Mouse (Mus musculus) gastrocnemius, adult 2 months (tissue): ENCODE measurements around the gene Wdr20. TPM values are rescaled to one million over a fixed set of nuclear protein-coding genes. Genes with fewer than 3 reads are reported as not detected.
"Not testable (repeated sequence)": the region's sequence is repeated elsewhere in the genome, so short reads cannot be mapped to it uniquely, and the experiment has no call there.

Source experiments
- DNase-seq: peaks from one replicate; pipeline ENCODE4 v3.0.0; 2022
- H3K27ac ChIP-seq: fragments of 200-600 bp; 2 replicates; pipeline ENCODE4 v1.8.1; 2022; ENCODE audit warnings: mild to moderate bottlenecking
- H3K4me3 ChIP-seq: fragments of 200-600 bp; 2 replicates; pipeline ENCODE4 v1.8.1; 2022; ENCODE audit warnings: mild to moderate bottlenecking, moderate library complexity
- CTCF ChIP-seq: fragments of 200-600 bp; IDR thresholded peaks from 2 replicates; pipeline ENCODE4 v1.8.1; 2022; ENCODE audit warnings: antibody characterized with exemption, mild to moderate bottlenecking, moderate library complexity
- intact Hi-C: fragments of 180-260 bp; cut with DNase I; formaldehyde crosslinking; loops from one replicate; pipeline ENCODE4 v1.15.1; 2025
- total RNA-seq, 2 experiments: library from RNA; stranded (reverse); gene quantifications; 2 replicates each; pipeline ENCODE4 v1.2.3; 2021

The Wdr20 gene
- total RNA-seq, 2 experiments from 2014 or later, result 18.9 to 22.0 TPM

- intact Hi-C loops, result loop anchor here (5.0 kb wide), 1 partner anchor 248 kb away; no protein-coding TSS in a partner anchor
- no peak overlapping the region for H3K27ac ChIP-seq
- no peak for DNase-seq
- no peak for TF ChIP-seq CTCF
- no peak overlapping the region for H3K4me3 ChIP-seq
Observed at GRCm38 (mm10) chr12:110700730-110701129, 37.0 kb upstream of the Wdr20 start.

GRCm38 (mm10) chr12:110701363-110701762 is 36.4 kb upstream of the Wdr20 start:
- not testable (repeated sequence) for H3K27ac ChIP-seq, H3K4me3 ChIP-seq, DNase-seq
- intact Hi-C loops, result loop anchor here (5.0 kb wide), 1 partner anchor 249 kb away; no protein-coding TSS in a partner anchor

- Histone ChIP-seq H3K4me3 (peak within 1 kb of the TSS; percentile 50; the same call in 1 of the 2 replicates), H3K27ac (0 out of 2 replicates have a peak within 1 kb of the TSS, but pooled peaks have one; percentile 25)
- intact Hi-C loops, result loop anchor here (2.0 to 5.0 kb wide), 3 partner anchors 140 to 284 kb away; no protein-coding TSS in a partner anchor
- DNase-seq, result no peak
- no peak for TF ChIP-seq CTCF
Observed at GRCm38 (mm10) chr12:110702556-110702955, 35.2 kb upstream of the Wdr20 start, which contains the start of gene Hsp90aa1. Gene Hsp90aa1, minus strand, starts transcription at chr12:110702728.

GRCm38 (mm10) chr12:110703008-110703471 is 34.7 kb upstream of the Wdr20 start:
- intact Hi-C loops, result loop anchor here (2.0 to 5.0 kb wide), 3 partner anchors 140 to 284 kb away; no protein-coding TSS in a partner anchor
- Histone ChIP-seq H3K4me3 (peak overlapping the region; percentile 50; the same call in 1 of the 2 replicates), H3K27ac (0 out of 2 replicates have a peak overlapping the region, but pooled peaks have one; percentile 25)
- DNase-seq, result peak; percentile 89
- no peak for TF ChIP-seq CTCF

GRCm38 (mm10) chr12:110703682-110704081 is 34.1 kb upstream of the Wdr20 start:
- no peak for TF ChIP-seq CTCF
- Histone ChIP-seq H3K27ac (no peak overlapping the region), H3K4me3 (no peak overlapping the region)
- intact Hi-C loops, result loop anchor here (2.0 to 5.0 kb wide), 3 partner anchors 139 to 285 kb away; no protein-coding TSS in a partner anchor
- no peak for DNase-seq

- H3K4me3 ChIP-seq, DNase-seq, H3K27ac ChIP-seq, intact Hi-C loops: not testable (repeated sequence)
Observed at GRCm38 (mm10) chr12:110705419-110705818, 32.3 kb upstream of the Wdr20 start.

GRCm38 (mm10) chr12:110706337-110707231 is 31.2 kb upstream of the Wdr20 start:
- DNase-seq, result peak; percentile 82
- TF ChIP-seq CTCF, result peak; percentile 28; the same call in 1 of the 2 replicates
- Histone ChIP-seq H3K27ac (peak overlapping the region; percentile 86), H3K4me3 (peak overlapping the region; percentile 70)
- intact Hi-C loops, result loop anchor here (2.0 kb wide), 1 partner anchor 32 kb away; no protein-coding TSS in a partner anchor

- no peak for TF ChIP-seq CTCF
- intact Hi-C loops, result loop anchor here (2.0 kb wide), 1 partner anchor 31 kb away; no protein-coding TSS in a partner anchor
- no peak for DNase-seq
- peak overlapping the region; percentile 86 for H3K27ac ChIP-seq
- H3K4me3 ChIP-seq, result peak overlapping the region; percentile 70; the same call in 1 of the 2 replicates
Observed at GRCm38 (mm10) chr12:110707451-110707850, 30.3 kb upstream of the Wdr20 start.

GRCm38 (mm10) chr12:110711270-110711669 is 26.5 kb upstream of the Wdr20 start:
- TF ChIP-seq CTCF, result no peak
- no peak for DNase-seq
- no peak overlapping the region for H3K27ac ChIP-seq
- intact Hi-C loops, result no loop called here
- H3K4me3 ChIP-seq, result no peak overlapping the region

- no peak for DNase-seq
- Histone ChIP-seq H3K4me3 (no peak overlapping the region), H3K27ac (no peak overlapping the region)
- intact Hi-C loops, result no loop called here
- peak; percentile 24; the same call in 1 of the 2 replicates for TF ChIP-seq CTCF
Observed at GRCm38 (mm10) chr12:110713784-110714183, 24.0 kb upstream of the Wdr20 start.

- DNase-seq, result no peak
- Histone ChIP-seq H3K27ac (no peak overlapping the region), H3K4me3 (no peak overlapping the region)
- no peak for TF ChIP-seq CTCF
- intact Hi-C loops, result no loop called here
Observed at GRCm38 (mm10) chr12:110714215-110714614, 23.5 kb upstream of the Wdr20 start.

- no peak for TF ChIP-seq CTCF
- Histone ChIP-seq H3K27ac (no peak overlapping the region), H3K4me3 (no peak overlapping the region)
- intact Hi-C loops, result no loop called here
- DNase-seq, result no peak
Observed at GRCm38 (mm10) chr12:110716004-110716403, 21.7 kb upstream of the Wdr20 start.

GRCm38 (mm10) chr12:110725051-110725450 is 12.7 kb upstream of the Wdr20 start:
- TF ChIP-seq CTCF, result no peak
- intact Hi-C loops, result no loop called here
- Histone ChIP-seq H3K27ac (no peak overlapping the region), H3K4me3 (no peak overlapping the region)
- DNase-seq, result no peak
